In the genomic region with DNA sequence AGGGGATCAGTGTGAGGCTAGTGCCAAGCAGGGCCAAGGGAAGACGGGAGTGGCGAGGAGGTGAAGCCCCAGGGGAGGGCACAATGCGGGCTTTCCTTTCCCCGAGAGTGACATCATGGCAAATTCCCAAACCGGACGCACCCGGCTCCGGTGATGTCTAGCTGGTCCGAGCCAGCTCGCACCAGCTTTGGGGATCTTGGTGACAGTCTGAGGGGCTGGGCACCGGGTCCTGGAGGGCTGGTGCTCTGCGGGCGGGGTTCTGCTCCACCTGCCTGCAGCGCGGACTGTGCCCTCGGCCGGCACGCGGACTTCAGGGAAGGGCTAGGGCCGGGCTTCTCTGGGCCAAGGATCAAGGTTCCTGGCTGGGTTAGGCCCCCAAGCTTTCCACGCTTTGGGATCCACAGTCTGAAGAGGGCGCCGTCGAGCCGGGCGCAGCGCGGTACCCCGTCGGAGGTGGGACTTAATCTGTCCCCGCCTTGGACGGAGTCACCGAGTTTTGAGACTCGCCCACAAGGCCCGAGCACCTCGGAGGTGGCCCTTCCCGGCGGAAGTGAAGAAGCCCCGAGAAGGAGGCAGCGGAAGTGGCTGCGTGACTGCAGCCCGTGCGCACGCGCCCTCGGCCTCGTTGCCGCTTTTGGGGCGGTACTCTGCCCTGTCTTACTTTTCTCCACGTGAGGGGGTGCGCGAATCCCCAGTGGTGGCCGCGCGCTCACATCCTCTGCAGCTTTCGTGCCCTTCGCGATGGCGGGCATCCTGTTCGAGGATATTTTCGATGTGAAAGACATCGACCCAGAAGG, we compare ENCODE assay signal across 8 mouse cellular contexts. TPM values are rescaled to one million over a fixed set of nuclear protein-coding genes. Genes with fewer than 3 reads are reported as not detected.
DNase-seq lines count a peak whose midpoint lies in the region; ATAC-seq lines count a peak whose summit lies in the region.

A gene (plus strand): TSS at position 485 of the 797 bp plus-strand sequence.
A gene (minus strand): TSS at position 566 of the 797 bp plus-strand sequence.

- DNase-seq in adrenal gland, adult (ENCODE audit: inconsistent age in 2 of 2, low spot score in 1 of 2), result peak; percentile 99 to 100
- peak; percentile 97 for DNase-seq in embryo, embryonic 10.5 days (ENCODE audit: low spot score)
- DNase-seq in gastrocnemius, postnatal 14 days, result peak; percentile 97
- peak; percentile 96 to 98 for DNase-seq in left cerebral cortex, postnatal 10 days (ENCODE audit: extremely low spot score in 1 of 2, low spot score in 2 of 2)
- peak; percentile 97 for DNase-seq in right cerebral cortex, postnatal 25 days
- DNase-seq in urinary bladder, postnatal 4 days (ENCODE audit: low spot score in 2 of 2), result peak; percentile 97

- intact Hi-C loops in gastrocnemius, postnatal 14 days (cut with DNase I; ENCODE audit: low total_unique reads), result no loop called here
- intact Hi-C loops in left cerebral cortex, postnatal 10 days (cut with DNase I), result no loop called here

- ATAC-seq in inflammation-experienced regulatory T-cells, adult 6 months, result peak; percentile 87
- ATAC-seq in megakaryocyte-erythroid progenitor cell, adult 5-6 weeks (replicated peaks; ENCODE audit: low FRiP score, low TSS enrichment, poor library complexity, severe bottlenecking), result peak; percentile 90

RNA-seq across cellular contexts. Expression of the first gene that starts in this region (rescaled TPM):
- total RNA-seq in gastrocnemius, postnatal 14 days (2021), result 10 to 100 TPM; 10.9 to 14.1 TPM
- 10 to 100 TPM; 63.1 to 71.1 (median 64.1) TPM for polyA plus RNA-seq in inflammation-experienced regulatory T-cells, adult 6 months (2017; shearing (Covaris generic))
- 10 to 100 TPM; 26.3 to 28.3 TPM for total RNA-seq in left cerebral cortex, postnatal 10 days (2021)
- 81.4 and 97.1 TPM in 2 replicates for total RNA-seq in megakaryocyte-erythroid progenitor cell, adult 5-6 weeks (2014; fragmentation: Nextera tagmentation)
- total RNA-seq in megakaryocyte-erythroid progenitor cell, adult 5-6 weeks (2017), result 103 and 142 TPM in 2 replicates

RNA-seq across cellular contexts. Expression of the second gene that starts in this region (rescaled TPM):
- total RNA-seq in gastrocnemius, postnatal 14 days (2021), result 1 to 10 TPM; 2.3 to 2.7 TPM
- 1 to 10 TPM in 1 of 3 experiments, under 1 TPM in 2; 0.48 to 1.2 (median 0.79) TPM for polyA plus RNA-seq in inflammation-experienced regulatory T-cells, adult 6 months (2017; shearing (Covaris generic))
- total RNA-seq in left cerebral cortex, postnatal 10 days (2021), result 10 to 100 TPM; 50.9 to 51.1 TPM
- 16.7 and 29.1 TPM in 2 replicates for total RNA-seq in megakaryocyte-erythroid progenitor cell, adult 5-6 weeks (2014; fragmentation: Nextera tagmentation)
- total RNA-seq in megakaryocyte-erythroid progenitor cell, adult 5-6 weeks (2017), result 4.9 and 8.0 TPM in 2 replicates

Comparison
In these comparisons a context has a peak if more than half of its experiments do, and no peak if none do; other contexts are left out.
1. Peak in every context shown above with its lines: DNase-seq and ATAC-seq.